Mouse (Mus musculus) left cerebral cortex, postnatal 14 days (tissue): Measurements from ENCODE around the gene Olfr156. TPM values are rescaled to one million over a fixed set of nuclear protein-coding genes. Genes with fewer than 3 reads are reported as not detected.

Experiments used
- total RNA-seq, 2 experiments: library from RNA; stranded (reverse); gene quantifications; 2 replicates each; pipeline ENCODE4 v1.2.3; 2021

Olfr156 gene
- total RNA-seq, 2 experiments from 2014 or later = not detected

Other genes starting within 250 kb of the Olfr156 start
- 10 to 100 TPM; 47.7 to 56.3 TPM for gene Rgp1, start 245.2 kb downstream of the Olfr156 start, total RNA-seq
- gene Gba2, start 245.0 kb downstream of the Olfr156 start, total RNA-seq = 10 to 100 TPM; 67.8 to 71.5 TPM
- not detected for gene Msmp, start 239.4 kb downstream of the Olfr156 start, total RNA-seq
- gene Npr2, start 192.0 kb downstream of the Olfr156 start, total RNA-seq = 10 to 100 TPM; 38.5 to 43.3 TPM
- gene Spag8, start 170.3 kb downstream of the Olfr156 start, total RNA-seq = under 1 TPM; 0.68 to 0.75 TPM
- 10 to 100 TPM; 32.7 to 36.7 TPM for gene Hint2, start 167.4 kb downstream of the Olfr156 start, total RNA-seq
- 10 to 100 TPM; 66.6 to 75.5 TPM for gene Tmem8b, start 154.9 kb downstream of the Olfr156 start, total RNA-seq
- 1 to 10 TPM; 1.3 to 1.8 TPM for gene Fam221b, start 154.8 kb downstream of the Olfr156 start, total RNA-seq
- gene Olfr70, start 123.1 kb downstream of the Olfr156 start, total RNA-seq = not detected
- gene Olfr71, start 113.6 kb downstream of the Olfr156 start, total RNA-seq = not detected
- gene Hrct1, start 96.7 kb downstream of the Olfr156 start, total RNA-seq = under 1 TPM; 0.64 to 0.68 TPM
- under 1 TPM; 0.48 to 0.53 TPM for gene Spaar, start 93.9 kb downstream of the Olfr156 start, total RNA-seq
- not detected for gene Olfr159, start 52.9 kb downstream of the Olfr156 start, total RNA-seq
- not detected for gene Olfr157, start 16.3 kb upstream of the Olfr156 start, total RNA-seq
- gene Olfr155, start 27.7 kb upstream of the Olfr156 start, total RNA-seq = not detected
- 1 to 10 TPM; 5.6 to 7.3 TPM for gene Reck, start 51.6 kb upstream of the Olfr156 start, total RNA-seq
- gene Glipr2, start 133.5 kb upstream of the Olfr156 start, total RNA-seq = 1 to 10 TPM; 1.7 to 2.0 TPM
- gene Ccin, start 159.6 kb upstream of the Olfr156 start, total RNA-seq = not detected
- gene Clta, start 180.6 kb upstream of the Olfr156 start, total RNA-seq = 100 to 1,000 TPM; 300 to 308 TPM